Mouse (Mus musculus) cerebellum, postnatal 10 days (tissue): ENCODE measurements around the gene Prkcb.
"Not testable (repeated sequence)": the region's sequence is repeated elsewhere in the genome, so short reads cannot be mapped to it uniquely, and the experiment has no call there.

Experiments used
- DNase-seq, 2 experiments: peaks; one replicate each; pipeline ENCODE4 v3.0.0; 2021; ENCODE audit warnings: mixed read lengths in 2 of 2

Prkcb gene

GRCm38 (mm10) chr7:122288605-122289242 lies at the start of gene Prkcb:
TSS of gene Prkcb (plus strand) at chr7:122288751.
- peak; percentile 90 for DNase-seq

- DNase-seq: no peak
These were observed 49.6 kb upstream of the Prkcb start for GRCm38 (mm10) chr7:122238939-122239338.

- no peak for DNase-seq
These were observed 48.0 kb upstream of the Prkcb start for GRCm38 (mm10) chr7:122240413-122241119.

- DNase-seq: peak; percentile 71 to 75
These were observed 46.3 kb upstream of the Prkcb start for GRCm38 (mm10) chr7:122242260-122242659.

- DNase-seq: not testable (repeated sequence)
These were observed 45.8 kb upstream of the Prkcb start for GRCm38 (mm10) chr7:122242744-122243143.

- DNase-seq: no peak
These were observed 44.4 kb upstream of the Prkcb start for GRCm38 (mm10) chr7:122244166-122244565.

- DNase-seq: no peak
These were observed 44.0 kb upstream of the Prkcb start for GRCm38 (mm10) chr7:122244584-122244983.

- no peak for DNase-seq
These were observed 42.6 kb upstream of the Prkcb start for GRCm38 (mm10) chr7:122245976-122246375.

- no peak for DNase-seq
These were observed 41.2 kb upstream of the Prkcb start for GRCm38 (mm10) chr7:122247254-122247864.

GRCm38 (mm10) chr7:122249321-122249821 lies 39.2 kb upstream of the Prkcb start:
- no peak for DNase-seq

- peak; percentile 93 for DNase-seq
These were observed 37.1 kb upstream of the Prkcb start for GRCm38 (mm10) chr7:122251197-122252011.

- no peak for DNase-seq
These were observed 31.8 kb upstream of the Prkcb start for GRCm38 (mm10) chr7:122256722-122257121.

- no peak for DNase-seq
These were observed 30.0 kb upstream of the Prkcb start for GRCm38 (mm10) chr7:122258521-122258920.

GRCm38 (mm10) chr7:122260055-122260602 lies 28.4 kb upstream of the Prkcb start:
- no peak for DNase-seq

- DNase-seq: no peak
These were observed 19.5 kb upstream of the Prkcb start for GRCm38 (mm10) chr7:122268983-122269486.

- DNase-seq: no peak
These were observed 16.2 kb upstream of the Prkcb start for GRCm38 (mm10) chr7:122272334-122272733.

- DNase-seq: no peak
These were observed 9.0 kb upstream of the Prkcb start for GRCm38 (mm10) chr7:122279580-122279979.

GRCm38 (mm10) chr7:122280334-122280733 lies 8.2 kb upstream of the Prkcb start:
- no peak for DNase-seq

GRCm38 (mm10) chr7:122282584-122282983 lies 6.0 kb upstream of the Prkcb start:
- no peak for DNase-seq

- DNase-seq: no peak
These were observed 1.3 kb upstream of the Prkcb start for GRCm38 (mm10) chr7:122287217-122287616.

GRCm38 (mm10) chr7:122289243-122290111 lies 926 bp downstream of the Prkcb start:
- DNase-seq: peak; percentile 73 to 79
